Mouse (Mus musculus) hindbrain, embryonic 13.5 days (tissue): Measurements from ENCODE around the gene Pax7. TPM values are rescaled to one million over a fixed set of nuclear protein-coding genes. Genes with fewer than 3 reads are reported as not detected.

Experiments
- ATAC-seq: fragments of 200-750 bp; cut with Nextera tagmentation; 2 replicates; pipeline ENCODE4 v1.8.0; 2017; ENCODE audit warnings: moderate TSS enrichment; ENCODE audit not compliant: low FRiP score
- H3K27ac ChIP-seq: fragments of 300-500 bp; sonication (generic); 2 replicates; pipeline ENCODE4 v1.5.1; 2015; ENCODE audit warnings: inconsistent platforms, mild to moderate bottlenecking, moderate library complexity
- H3K27me3 ChIP-seq: fragments of 300-500 bp; sonication (generic); 2 replicates; pipeline ENCODE4 v1.6.1; 2015; ENCODE audit warnings: mild to moderate bottlenecking, inconsistent platforms
- H3K36me3 ChIP-seq: fragments of 300-500 bp; sonication (generic); 2 replicates; pipeline ENCODE4 v1.6.1; 2015; ENCODE audit warnings: mild to moderate bottlenecking, inconsistent platforms
- H3K4me1 ChIP-seq: fragments of 300-500 bp; sonication (generic); replicated peaks from 2 replicates; pipeline ENCODE4 v1.6.1; 2015; ENCODE audit warnings: inconsistent platforms
- H3K4me2 ChIP-seq: fragments of 300-500 bp; sonication (generic); 2 replicates; pipeline ENCODE4 v1.6.1; 2015; ENCODE audit warnings: inconsistent platforms, mild to moderate bottlenecking, moderate library complexity
- H3K4me3 ChIP-seq: fragments of 300-500 bp; sonication (generic); 2 replicates; pipeline ENCODE4 v1.5.1; 2015; ENCODE audit warnings: mild to moderate bottlenecking, inconsistent platforms
- H3K9ac ChIP-seq: fragments of 300-500 bp; sonication (generic); 2 replicates; pipeline ENCODE4 v1.6.1; 2015; ENCODE audit warnings: mild to moderate bottlenecking, inconsistent platforms
- H3K9me3 ChIP-seq: fragments of 300-500 bp; sonication (generic); 2 replicates; pipeline ENCODE4 v1.6.1; 2016; ENCODE audit warnings: inconsistent platforms
- WGBS: fragments of 180-500 bp; shearing (Covaris S2); methylation state at CpG from one replicate; pipeline ENCODE4 v1.1.7; 2015; 5-methylcytosine and 5-hydroxymethylcytosine counted together
- polyA plus RNA-seq: library from polyadenylated mRNA; unstranded; fragments of >200 nt; fragmentation: Nextera tagmentation; extraction: Ambion mirVana; gene quantifications from 2 replicates; pipeline ENCODE4 v1.2.1, GENCODE M21; 2015

Pax7 gene
- polyA plus RNA-seq, 1 experiment from 2014 or later, result 0.84 TPM

- H3K9ac ChIP-seq, result no peak overlapping the region
- no peak overlapping the region for H3K4me2 ChIP-seq
- peaks cover 32% of the 10 kb centered on the region for H3K4me1 ChIP-seq
- H3K9me3 ChIP-seq, result no peaks in the 10 kb centered on the region
- WGBS, result 10% methylated on average over 2 of the region's 2 CpGs
- H3K36me3 ChIP-seq, result no peaks in the 10 kb centered on the region
- no peak overlapping the region for H3K4me3 ChIP-seq
- no peak for ATAC-seq
- no peak overlapping the region for H3K27ac ChIP-seq
- peaks cover 91% of the 10 kb centered on the region for H3K27me3 ChIP-seq
Measured at GRCm38 (mm10) chr4:139803981-139804380, 29.3 kb downstream of the Pax7 start.

GRCm38 (mm10) chr4:139799436-139800100 is 33.8 kb downstream of the Pax7 start:
- peaks cover 95% of the 10 kb centered on the region for H3K27me3 ChIP-seq
- H3K9me3 ChIP-seq, result no peaks in the 10 kb centered on the region
- H3K36me3 ChIP-seq, result no peaks in the 10 kb centered on the region
- ATAC-seq, result no peak
- 70% methylated on average over 10 of the region's 10 CpGs for WGBS
- H3K4me1 ChIP-seq, result peaks cover 11% of the 10 kb centered on the region; the same call in 1 of the 2 replicates
- no peak overlapping the region for H3K27ac ChIP-seq
- no peak overlapping the region for H3K4me3 ChIP-seq
- no peak overlapping the region for H3K9ac ChIP-seq
- H3K4me2 ChIP-seq, result no peak overlapping the region

GRCm38 (mm10) chr4:139797344-139797743 is 36.0 kb downstream of the Pax7 start:
- 69% methylated on average over 4 of the region's 4 CpGs for WGBS
- Histone ChIP-seq H3K27me3 (peaks cover 88% of the 10 kb centered on the region), H3K4me1 (peaks cover 20% of the 10 kb centered on the region), H3K9me3 (no peaks in the 10 kb centered on the region), H3K4me3 (no peak overlapping the region), H3K4me2 (no peak overlapping the region), H3K27ac (no peak overlapping the region), H3K9ac (no peak overlapping the region), H3K36me3 (no peaks in the 10 kb centered on the region)
- ATAC-seq, result no peak

GRCm38 (mm10) chr4:139796115-139796514 is 37.2 kb downstream of the Pax7 start:
- Histone ChIP-seq H3K36me3 (no peaks in the 10 kb centered on the region), H3K9me3 (no peaks in the 10 kb centered on the region), H3K4me2 (no peak overlapping the region), H3K4me3 (no peak overlapping the region), H3K27ac (no peak overlapping the region), H3K4me1 (peaks cover 29% of the 10 kb centered on the region), H3K27me3 (peaks cover 80% of the 10 kb centered on the region), H3K9ac (no peak overlapping the region)
- WGBS, result 32% methylated on average over 9 of the region's 9 CpGs
- no peak for ATAC-seq

- H3K36me3 ChIP-seq, result no peaks in the 10 kb centered on the region
- no peak overlapping the region for H3K4me2 ChIP-seq
- no peak for ATAC-seq
- no peaks in the 10 kb centered on the region for H3K9me3 ChIP-seq
- no peak overlapping the region for H3K9ac ChIP-seq
- peaks cover 68% of the 10 kb centered on the region for H3K27me3 ChIP-seq
- no peak overlapping the region for H3K4me3 ChIP-seq
- H3K27ac ChIP-seq, result no peak overlapping the region
- peaks cover 39% of the 10 kb centered on the region for H3K4me1 ChIP-seq
- WGBS, result 32% methylated on average over 8 of the region's 8 CpGs
Measured at GRCm38 (mm10) chr4:139791168-139791567, 42.2 kb downstream of the Pax7 start.

- Histone ChIP-seq H3K4me2 (no peak overlapping the region), H3K9ac (no peak overlapping the region), H3K36me3 (no peaks in the 10 kb centered on the region), H3K27me3 (peaks cover 55% of the 10 kb centered on the region), H3K4me1 (peaks cover 35% of the 10 kb centered on the region), H3K4me3 (no peak overlapping the region), H3K9me3 (no peaks in the 10 kb centered on the region), H3K27ac (no peak overlapping the region)
- 82% methylated on average over 7 of the region's 7 CpGs for WGBS
- no peak for ATAC-seq
Measured at GRCm38 (mm10) chr4:139789772-139790171, 43.6 kb downstream of the Pax7 start.

- no peak overlapping the region for H3K4me2 ChIP-seq
- no peak overlapping the region for H3K9ac ChIP-seq
- H3K4me3 ChIP-seq, result no peak overlapping the region
- no peak for ATAC-seq
- 66% methylated on average over 9 of the region's 9 CpGs for WGBS
- no peaks in the 10 kb centered on the region for H3K36me3 ChIP-seq
- no peaks in the 10 kb centered on the region for H3K9me3 ChIP-seq
- H3K4me1 ChIP-seq, result peaks cover 2% of the 10 kb centered on the region; the same call in 1 of the 2 replicates
- no peak overlapping the region for H3K27ac ChIP-seq
- H3K27me3 ChIP-seq, result peaks cover 41% of the 10 kb centered on the region
Measured at GRCm38 (mm10) chr4:139782926-139783467, 50.3 kb downstream of the Pax7 start.

- H3K9ac ChIP-seq, result no peak overlapping the region
- H3K4me2 ChIP-seq, result 0 out of 2 replicates have a peak overlapping the region, but pooled peaks have one; percentile 6
- no peak for ATAC-seq
- peaks cover 37% of the 10 kb centered on the region for H3K4me1 ChIP-seq
- 5% methylated on average over 9 of the region's 9 CpGs for WGBS
- H3K4me3 ChIP-seq, result no peak overlapping the region
- H3K27me3 ChIP-seq, result peaks cover 45% of the 10 kb centered on the region
- H3K36me3 ChIP-seq, result no peaks in the 10 kb centered on the region
- no peak overlapping the region for H3K27ac ChIP-seq
- no peaks in the 10 kb centered on the region for H3K9me3 ChIP-seq
Measured at GRCm38 (mm10) chr4:139771125-139771631, 62.1 kb downstream of the Pax7 start.

- Histone ChIP-seq H3K36me3 (no peaks in the 10 kb centered on the region), H3K4me2 (no peak overlapping the region), H3K4me1 (peaks cover 46% of the 10 kb centered on the region), H3K4me3 (no peak overlapping the region), H3K9me3 (no peaks in the 10 kb centered on the region), H3K27me3 (peaks cover 74% of the 10 kb centered on the region), H3K9ac (no peak overlapping the region), H3K27ac (no peak overlapping the region)
- WGBS, result 25% methylated on average over 5 of the region's 5 CpGs
- ATAC-seq, result no peak
Measured at GRCm38 (mm10) chr4:139767823-139768222, 65.5 kb downstream of the Pax7 start.

GRCm38 (mm10) chr4:139767115-139767718 is 66.1 kb downstream of the Pax7 start:
- Histone ChIP-seq H3K9me3 (no peaks in the 10 kb centered on the region), H3K36me3 (no peaks in the 10 kb centered on the region), H3K9ac (peak overlapping the region; percentile 55; the same call in 1 of the 2 replicates), H3K4me2 (0 out of 2 replicates have a peak overlapping the region, but pooled peaks have one; percentile 17), H3K4me1 (peaks cover 52% of the 10 kb centered on the region), H3K27ac (no peak overlapping the region), H3K27me3 (peaks cover 77% of the 10 kb centered on the region), H3K4me3 (no peak overlapping the region)
- 4% methylated on average over 18 of the region's 18 CpGs for WGBS
- no peak for ATAC-seq

- ATAC-seq, result no peak
- Histone ChIP-seq H3K27me3 (peaks cover 60% of the 10 kb centered on the region), H3K4me1 (peaks cover 70% of the 10 kb centered on the region), H3K4me2 (no peak overlapping the region), H3K4me3 (no peak overlapping the region), H3K27ac (no peak overlapping the region), H3K36me3 (no peaks in the 10 kb centered on the region), H3K9ac (no peak overlapping the region), H3K9me3 (no peaks in the 10 kb centered on the region)
- 16% methylated on average over 13 of the region's 13 CpGs for WGBS
Measured at GRCm38 (mm10) chr4:139761911-139762310, 71.4 kb downstream of the Pax7 start.

- peaks cover 55% of the 10 kb centered on the region for H3K27me3 ChIP-seq
- peaks cover 68% of the 10 kb centered on the region for H3K4me1 ChIP-seq
- no peak overlapping the region for H3K27ac ChIP-seq
- no peak overlapping the region for H3K4me3 ChIP-seq
- no peak overlapping the region for H3K9ac ChIP-seq
- WGBS, result 38% methylated on average over 11 of the region's 11 CpGs
- no peaks in the 10 kb centered on the region for H3K9me3 ChIP-seq
- no peak overlapping the region for H3K4me2 ChIP-seq
- no peaks in the 10 kb centered on the region for H3K36me3 ChIP-seq
- no peak for ATAC-seq
Measured at GRCm38 (mm10) chr4:139760736-139761135, 72.6 kb downstream of the Pax7 start.
